Comparison of ENCODE assay signal across 22 mouse cellular contexts in genomic region chr5:142771964-142772363, GRCm38 (mm10). TPM values are rescaled to one million over a fixed set of nuclear protein-coding genes. Genes with fewer than 3 reads are reported as not detected.
DNase-seq lines count a peak whose midpoint lies in the region; ATAC-seq and TF ChIP-seq lines count a peak whose summit lies in the region.
"Had no signal": no experiment of that assay in that cellular context is flagged by ENCODE, and none has a peak within 500 bp of the region (broad histone marks: within the 10 kb centered on the region; RNA-seq: fewer than 3 reads in every experiment).

No protein-coding gene starts in this region.

- H3K9me3 ChIP-seq in heart, embryonic 10.5 days = no peaks in the 10 kb centered on the region
- H3K9me3 ChIP-seq in liver, embryonic 15.5 days (replicated peaks) = no peaks in the 10 kb centered on the region
- H3K9me3 ChIP-seq: embryonic facial prominence, embryonic 15.5 days; forebrain, embryonic 15.5 days; heart, embryonic 15.5 days; hindbrain, embryonic 13.5 days; limb, embryonic 15.5 days; megakaryocyte, embryonic 14.5 days; stomach, embryonic 15.5 days had no signal

- H3K27ac ChIP-seq in heart, embryonic 10.5 days = peak overlapping the region; percentile 67; the same call in 1 of the 2 replicates
- no peak overlapping the region for H3K27ac ChIP-seq in testis, adult 2 months (ENCODE audit: control insufficient read depth, insufficient read depth, low read depth, low read length)
- peak overlapping the region; percentile 33; the same call in 1 of the 2 replicates for H3K27ac ChIP-seq in liver, embryonic 15.5 days (replicated peaks)
- H3K27ac ChIP-seq: forebrain, embryonic 15.5 days; stomach, embryonic 15.5 days had no signal

- WGBS in heart, embryonic 10.5 days = 82% methylated on average over 15 of the region's 15 CpGs
- 50% methylated on average over 15 of the region's 15 CpGs for WGBS in liver, embryonic 15.5 days (ENCODE audit: insufficient replicate concordance)

- intact Hi-C loops in heart, postnatal 25 days (cut with DNase I) = loop anchor here (1.0 kb wide), 1 partner anchor 105 kb away; no protein-coding TSS in a partner anchor

- DNase-seq in heart, embryonic 10.5 days (ENCODE audit: low spot score) = no peak
- DNase-seq in heart, postnatal 25 days (ENCODE audit: low spot score) = no peak
- no peak for DNase-seq in testis, postnatal 14 days (ENCODE audit: low spot score)
- DNase-seq in layer of hippocampus, adult 18-20 months (ENCODE audit: low spot score in 2 of 2) = no peak
- DNase-seq in right cerebral cortex, adult 2 months (ENCODE audit: low spot score in 2 of 2) = no peak
- DNase-seq: cerebellum, postnatal 10 days; embryo, embryonic 11 days; kidney, adult 9 months; kidney, postnatal 4 days; lung, postnatal 10 days; right cerebral cortex, adult 18-20 months; thymus, postnatal 4 days had no signal

- peaks cover 43% of the 10 kb centered on the region for H3K4me1 ChIP-seq in heart, embryonic 10.5 days
- peaks cover 13% of the 10 kb centered on the region for H3K4me1 ChIP-seq in testis, adult 2 months (ENCODE audit: control insufficient read depth, insufficient read depth, low read length)
- peaks cover 28% of the 10 kb centered on the region for H3K4me1 ChIP-seq in liver, embryonic 15.5 days (replicated peaks)

- H3K4me2 ChIP-seq in liver, embryonic 15.5 days = peak overlapping the region; percentile 43
- H3K4me2 ChIP-seq: embryonic facial prominence, embryonic 15.5 days; forebrain, embryonic 15.5 days; heart, embryonic 15.5 days; hindbrain, embryonic 13.5 days; limb, embryonic 15.5 days; stomach, embryonic 15.5 days had no signal

- TF ChIP-seq POLR2A in testis, adult 2 months (IDR thresholded peaks at IDR 0.05; ENCODE audit: control insufficient read depth, low read depth, low read length) = no peak

- no peak overlapping the region for H3K9ac ChIP-seq in liver, embryonic 15.5 days
- H3K9ac ChIP-seq: embryonic facial prominence, embryonic 15.5 days; forebrain, embryonic 15.5 days; heart, embryonic 15.5 days; limb, embryonic 15.5 days; stomach, embryonic 15.5 days had no signal

- H3K4me3 ChIP-seq in heart, embryonic 10.5 days = no peak overlapping the region
- peak overlapping the region; percentile 71 for H3K4me3 ChIP-seq in testis, adult 2 months (ENCODE audit: control insufficient read depth, low read depth, low read length)
- H3K4me3 ChIP-seq in liver, embryonic 15.5 days (replicated peaks) = peak overlapping the region; percentile 28
- H3K4me3 ChIP-seq: embryonic facial prominence, embryonic 15.5 days; forebrain, embryonic 15.5 days; heart, embryonic 15.5 days; hindbrain, embryonic 13.5 days; limb, embryonic 15.5 days; megakaryocyte, embryonic 14.5 days; stomach, embryonic 15.5 days had no signal

- peaks cover 86% of the 10 kb centered on the region for H3K36me3 ChIP-seq in heart, embryonic 10.5 days
- no peaks in the 10 kb centered on the region for H3K36me3 ChIP-seq in testis, adult 2 months (ENCODE audit: control insufficient read depth, insufficient read depth, low read length)
- peaks cover 61% of the 10 kb centered on the region for H3K36me3 ChIP-seq in liver, embryonic 15.5 days (replicated peaks)

- TF ChIP-seq CTCF in testis, adult 2 months (IDR thresholded peaks at IDR 0.05; ENCODE audit: control insufficient read depth, insufficient read depth, insufficient replicate concordance, low read depth, low read length) = no peak

- peak; percentile 89 for ATAC-seq in liver, embryonic 15.5 days (ENCODE audit: insufficient read depth)
- ATAC-seq: activated CD4-positive, CD25-positive, alpha-beta regulatory T cell, adult 4 months; forebrain, embryonic 15.5 days had no signal

- no peaks in the 10 kb centered on the region for H3K27me3 ChIP-seq in heart, embryonic 10.5 days (ENCODE audit: insufficient read depth, poor library complexity, severe bottlenecking)
- H3K27me3 ChIP-seq in testis, adult 2 months (ENCODE audit: control insufficient read depth, insufficient read depth, low read length) = no peaks in the 10 kb centered on the region
- no peaks in the 10 kb centered on the region for H3K27me3 ChIP-seq in liver, embryonic 15.5 days
- H3K27me3 ChIP-seq: embryonic facial prominence, embryonic 15.5 days; forebrain, embryonic 15.5 days; heart, embryonic 15.5 days; hindbrain, embryonic 13.5 days; limb, embryonic 15.5 days; megakaryocyte, embryonic 14.5 days; stomach, embryonic 15.5 days had no signal

RNA-seq across cellular contexts. Expression of gene Tnrc18, which starts 45.5 kb away (rescaled TPM):
- polyA plus RNA-seq in heart, embryonic 10.5 days (2016; fragmentation: Nextera tagmentation; extraction: Ambion mirVana) = 22.2 and 24.8 TPM in 2 replicates
- 10 to 100 TPM; 50.5 to 59.1 TPM for total RNA-seq in heart, postnatal 25 days (2021)
- polyA plus RNA-seq in testis, adult 2 months (2012; rRNA removed) = 35.9 and 39.9 TPM in 2 replicates
- 3.4 and 3.7 TPM in 2 replicates for polyA plus RNA-seq in liver, embryonic 15.5 days (2015; fragmentation: Nextera tagmentation; extraction: Ambion mirVana)
- total RNA-seq in layer of hippocampus, adult 18-20 months (2021) = 100 to 1,000 TPM; 135 to 137 TPM
